Mouse (Mus musculus) kidney, adult 2 months (tissue): Measurements from ENCODE around the gene Ahdc1.

Source experiments
- CTCF ChIP-seq: fragments of 200-500 bp; conservative IDR thresholded peaks from 2 replicates; pipeline ENCODE4 v1.5.1; 2011; ENCODE audit warnings: low read depth, mild to moderate bottlenecking, control low read depth, low read length, moderate library complexity, mixed read lengths; ENCODE audit not compliant: insufficient read depth, insufficient read length
- POLR2A ChIP-seq: fragments of 200-500 bp; IDR thresholded peaks from one replicate; pipeline ENCODE4 v1.6.1; 2011; ENCODE audit warnings: low read depth, low read length, control low read depth

- TF ChIP-seq POLR2A (no peak), CTCF (no peak)
Observed at GRCm38 (mm10) chr4:133014896-133015709, 4.0 kb downstream of the Ahdc1 start.
